Mouse (Mus musculus): ENCODE results near the gene Glyr1. TPM values are rescaled to one million over a fixed set of nuclear protein-coding genes. Genes with fewer than 3 reads are reported as not detected.

Glyr1 gene
- 7.0 and 23.1 TPM in 2 replicates for polyA plus RNA-seq (2012; ENCODE audit: low replicate concordance)

DNA sequence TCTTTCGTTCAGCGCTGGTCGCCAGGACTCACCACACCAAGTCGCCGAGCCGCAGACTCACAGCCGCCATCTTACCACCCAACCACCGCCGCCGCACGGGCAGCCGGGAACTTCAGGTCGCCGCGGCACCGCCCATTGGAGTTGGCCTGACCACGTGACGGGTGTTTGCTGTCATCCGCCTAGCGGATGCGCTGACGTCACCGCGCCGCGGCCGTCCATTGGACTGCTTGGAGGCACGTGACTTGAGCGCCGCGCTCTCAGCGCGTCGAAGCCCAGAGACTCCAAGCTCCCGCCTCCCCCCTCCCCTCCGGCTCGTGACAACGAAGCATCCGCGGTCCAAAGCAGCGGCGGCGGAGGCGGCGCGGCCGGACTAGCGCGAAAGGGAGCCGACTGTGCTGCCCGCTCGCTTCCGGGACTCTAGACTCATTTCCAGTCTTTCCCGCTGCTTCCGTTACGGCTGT lies at the start of gene Glyr1, which contains the start of gene Ubn1:
TSS of gene Glyr1 (minus strand) at position 90 of the 461 bp plus-strand sequence.
TSS of gene Ubn1 (plus strand) at position 284 of the 461 bp plus-strand sequence.

DNA sequence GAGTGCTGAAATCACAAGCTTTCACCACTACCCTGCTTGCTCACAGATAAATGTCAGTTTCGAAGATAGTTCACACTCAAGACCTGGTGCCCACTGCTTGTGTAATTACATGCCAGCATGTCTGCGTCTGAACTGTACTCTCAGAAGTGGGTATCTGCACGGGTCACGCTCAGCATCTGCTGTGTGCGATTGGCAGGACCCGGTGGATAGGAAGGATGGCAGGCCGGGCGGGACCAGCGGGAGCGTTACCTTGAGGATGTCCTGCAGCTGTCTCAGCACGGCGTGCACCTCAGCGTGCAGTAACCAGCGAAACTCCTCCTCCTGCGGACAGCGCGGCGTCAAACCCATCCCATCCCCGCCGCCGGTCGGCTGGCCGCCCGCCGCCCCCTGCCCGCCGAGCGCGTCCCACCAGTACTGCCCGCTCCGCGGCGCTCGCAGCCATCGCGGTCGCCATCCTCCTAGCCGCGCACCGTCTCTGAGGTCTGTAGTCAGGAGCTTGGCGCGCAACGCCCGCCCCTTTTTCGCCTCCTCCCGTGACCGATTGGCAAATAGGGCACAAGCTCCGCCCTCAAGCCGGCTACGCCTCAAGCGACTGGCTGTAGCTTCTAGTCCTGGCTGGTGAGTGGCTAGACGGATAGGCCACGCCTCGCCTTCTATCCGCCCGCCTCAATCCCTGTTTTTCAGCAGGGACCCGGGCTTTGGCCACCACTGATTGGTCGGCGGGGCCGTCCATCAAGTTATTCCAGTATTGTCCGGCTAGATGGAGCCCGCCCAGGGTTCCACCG lies 36.4 kb downstream of the Glyr1 start, which contains the start of gene Rogdi:
TSS of gene Rogdi (minus strand) at position 500 of the 785 bp plus-strand sequence.

DNA sequence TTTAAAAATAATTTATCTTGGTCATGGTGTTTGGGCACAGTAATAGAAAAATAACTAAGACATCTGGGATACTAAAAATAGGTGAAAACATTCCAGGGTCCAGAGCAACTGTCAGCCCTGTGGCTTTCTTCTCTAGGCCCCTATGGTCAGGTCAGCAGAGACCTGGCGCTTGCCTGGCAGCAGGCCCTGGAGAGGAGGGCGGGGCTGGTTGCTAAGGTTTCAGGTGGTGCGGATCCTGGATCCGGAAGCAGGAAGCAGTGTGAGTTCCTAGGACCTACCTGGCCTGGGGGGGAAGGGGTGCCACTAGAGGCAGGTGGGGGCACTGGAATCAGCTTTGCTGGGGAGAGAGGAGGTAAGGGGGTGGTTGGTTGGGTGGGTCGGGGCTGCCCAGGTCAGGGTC lies 42.6 kb downstream of the Glyr1 start, which contains the start of gene Smim22:
TSS of gene Smim22 (plus strand) at position 222 of the 400 bp plus-strand sequence.

DNA sequence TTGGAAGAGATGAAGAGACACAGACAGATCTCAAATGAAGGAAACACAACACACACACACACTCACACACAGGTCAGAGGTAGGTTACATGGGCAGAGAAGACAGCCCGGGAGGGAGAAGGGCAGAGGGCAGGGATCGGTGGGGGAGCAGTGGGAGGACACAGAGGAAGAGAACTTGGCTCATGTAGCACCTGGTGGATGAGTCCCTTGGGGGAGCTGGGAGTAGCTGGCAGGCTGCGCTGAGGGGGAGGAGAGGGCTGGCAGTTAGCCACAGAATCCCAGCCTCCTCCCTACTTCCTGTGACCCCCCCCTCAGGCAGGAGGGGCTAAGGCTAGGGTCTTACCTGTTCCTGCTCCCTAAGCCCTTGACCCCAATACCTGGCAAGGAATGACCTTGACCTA lies 52.1 kb downstream of the Glyr1 start, which contains the start of gene Sept12:
TSS of gene Sept12 (minus strand) at position 300 of the 400 bp plus-strand sequence.

Other genes with a start within 250 kb of the Glyr1 start
- gene 4930562C15Rik, start 214.4 kb downstream of the Glyr1 start, polyA plus RNA-seq (2012; ENCODE audit: low replicate concordance), result not detected in 2 replicates
- 144 and 197 TPM in 2 replicates for gene Ubald1, start 169.5 kb downstream of the Glyr1 start, polyA plus RNA-seq (2012; ENCODE audit: low replicate concordance)
- gene Mgrn1, start 163.6 kb downstream of the Glyr1 start, polyA plus RNA-seq (2012; ENCODE audit: low replicate concordance), result 16.4 and 27.2 TPM in 2 replicates
- 11.1 and 27.0 TPM in 2 replicates for gene Nudt16l1, start 111.1 kb downstream of the Glyr1 start, polyA plus RNA-seq (2012; ENCODE audit: low replicate concordance)
- gene Anks3, start 85.7 kb downstream of the Glyr1 start, polyA plus RNA-seq (2012; ENCODE audit: low replicate concordance), result 20.5 and 42.1 TPM in 2 replicates
- gene Sept12, start 52.0 kb downstream of the Glyr1 start, polyA plus RNA-seq (2012; ENCODE audit: low replicate concordance), result not detected in 2 replicates
- gene Smim22, start 42.6 kb downstream of the Glyr1 start, polyA plus RNA-seq (2012; ENCODE audit: low replicate concordance), result not detected in 2 replicates
- 25.5 and 29.2 TPM in 2 replicates for gene Rogdi, start 36.3 kb downstream of the Glyr1 start, polyA plus RNA-seq (2012; ENCODE audit: low replicate concordance)
- gene Ubn1, start 194 bp upstream of the Glyr1 start, polyA plus RNA-seq (2012; ENCODE audit: low replicate concordance), result 13.9 and 28.7 TPM in 2 replicates
- 0.17 and 0.30 TPM in 2 replicates for gene Ppl, start 82.6 kb upstream of the Glyr1 start, polyA plus RNA-seq (2012; ENCODE audit: low replicate concordance)
- 0.02 TPM in 1 of 2 replicates, not detected in the other for gene Sec14l5, start 97.2 kb upstream of the Glyr1 start, polyA plus RNA-seq (2012; ENCODE audit: low replicate concordance)
- gene Nagpa, start 154.1 kb upstream of the Glyr1 start, polyA plus RNA-seq (2012; ENCODE audit: low replicate concordance), result 33.3 and 36.0 TPM in 2 replicates
- gene AU021092, start 172.4 kb upstream of the Glyr1 start, polyA plus RNA-seq (2012; ENCODE audit: low replicate concordance), result 0.12 and 0.72 TPM in 2 replicates
- 8.2 and 21.3 TPM in 2 replicates for gene Alg1, start 183.8 kb upstream of the Glyr1 start, polyA plus RNA-seq (2012; ENCODE audit: low replicate concordance)
- gene Eef2kmt, start 206.1 kb upstream of the Glyr1 start, polyA plus RNA-seq (2012; ENCODE audit: low replicate concordance), result 3.1 and 5.3 TPM in 2 replicates

All from leukemia stem cell, adult 10-12 weeks (primary cell).